In the genomic region with DNA sequence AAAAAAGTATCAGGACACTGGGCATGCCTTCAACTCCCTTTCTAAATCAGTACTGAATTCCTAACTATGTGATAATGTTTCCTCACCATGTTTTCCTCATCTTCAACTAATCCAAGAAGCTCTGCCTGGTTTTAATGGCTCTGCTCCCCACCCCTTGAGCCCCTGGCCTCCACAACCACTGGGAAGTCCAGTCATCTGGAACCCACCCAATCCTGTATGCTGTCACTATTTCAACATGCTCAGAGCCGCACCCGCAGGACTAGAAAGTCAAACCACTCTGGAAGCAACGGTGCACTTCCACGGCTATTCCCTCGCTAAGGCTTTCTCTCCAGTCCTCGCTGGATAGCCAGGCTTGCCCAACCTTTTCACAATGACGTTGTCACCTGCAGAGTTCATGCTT, we compare ENCODE assay signal across 15 mouse cellular contexts.
DNase-seq lines count a peak whose midpoint lies in the region; ATAC-seq and TF ChIP-seq lines count a peak whose summit lies in the region.
"Had no signal": no experiment of that assay in that cellular context is flagged by ENCODE, and none has a peak within 500 bp of the region (broad histone marks: within the 10 kb centered on the region; RNA-seq: fewer than 3 reads in every experiment).

No protein-coding gene starts in this region.

- no peak for ATAC-seq in frontal cortex, adult (ENCODE audit: low TSS enrichment)
- no peak for ATAC-seq in liver, embryonic 11.5 days (replicated peaks; ENCODE audit: low FRiP score)
- ATAC-seq: forebrain, embryonic 16.5 days; midbrain, embryonic 16.5 days had no signal

- no peak for DNase-seq in left cerebral cortex, adult 2 months (ENCODE audit: extremely low spot score in 1 of 2, low spot score in 2 of 2)
- no peak for DNase-seq in left cerebral cortex, adult 8-10 months (ENCODE audit: low spot score in 2 of 2)
- peak; percentile 69 for DNase-seq in adipocyte (ENCODE audit: low spot score)
- peak; percentile 65 for DNase-seq in gastrocnemius, postnatal 14 days
- peak; percentile 65 for DNase-seq in heart, postnatal 4 days
- no peak for DNase-seq in frontal cortex, postnatal 10 days (ENCODE audit: low spot score in 2 of 2)
- DNase-seq in liver, embryonic 11.5 days (ENCODE audit: low spot score) = no peak
- DNase-seq: cerebellum, postnatal 36 days; kidney, adult 2 months had no signal

- H3K27ac ChIP-seq in left cerebral cortex, adult 2 months = 0 out of 2 replicates have a peak overlapping the region, but pooled peaks have one; percentile 6
- no peak overlapping the region for H3K27ac ChIP-seq in liver, embryonic 11.5 days (ENCODE audit: low read depth, low read length)
- H3K27ac ChIP-seq: embryonic facial prominence, embryonic 15.5 days; hindbrain, embryonic 14.5 days; limb, embryonic 15.5 days had no signal

- peaks cover 55% of the 10 kb centered on the region for H3K4me1 ChIP-seq in liver, embryonic 11.5 days (replicated peaks; ENCODE audit: control insufficient read depth, insufficient read depth, low read length)

- intact Hi-C loops in left cerebral cortex, adult 2 months (cut with DNase I) = no loop called here
- intact Hi-C loops in gastrocnemius, postnatal 14 days (cut with DNase I; ENCODE audit: low total_unique reads) = no loop called here

- TF ChIP-seq CTCF in left cerebral cortex, adult 2 months (IDR thresholded peaks at IDR 0.05) = no peak

- no peak overlapping the region for H3K4me3 ChIP-seq in left cerebral cortex, adult 2 months
- no peak overlapping the region for H3K4me3 ChIP-seq in liver, embryonic 11.5 days (ENCODE audit: low read depth, low read length)
- H3K4me3 ChIP-seq: embryonic facial prominence, embryonic 15.5 days; limb, embryonic 15.5 days had no signal

- H3K27me3 ChIP-seq in liver, embryonic 11.5 days (replicated peaks; ENCODE audit: control insufficient read depth, insufficient read depth, low read length) = no peaks in the 10 kb centered on the region
- H3K27me3 ChIP-seq: embryonic facial prominence, embryonic 15.5 days; limb, embryonic 15.5 days had no signal

- H3K4me2 ChIP-seq in liver, embryonic 11.5 days = no peak overlapping the region
- H3K4me2 ChIP-seq: embryonic facial prominence, embryonic 15.5 days; hindbrain, embryonic 14.5 days; limb, embryonic 15.5 days had no signal

- H3K36me3 ChIP-seq in liver, embryonic 11.5 days (ENCODE audit: control insufficient read depth, insufficient read depth, low read length) = no peaks in the 10 kb centered on the region
- H3K36me3 ChIP-seq: embryonic facial prominence, embryonic 15.5 days; limb, embryonic 15.5 days had no signal

- no peaks in the 10 kb centered on the region for H3K9me3 ChIP-seq in liver, embryonic 11.5 days (ENCODE audit: control insufficient read depth, low read length)
- H3K9me3 ChIP-seq: embryonic facial prominence, embryonic 15.5 days; limb, embryonic 15.5 days had no signal

- H3K9ac ChIP-seq in liver, embryonic 11.5 days (ENCODE audit: low read depth, low read length) = no peak overlapping the region
- H3K9ac ChIP-seq: embryonic facial prominence, embryonic 15.5 days; hindbrain, embryonic 14.5 days; limb, embryonic 15.5 days had no signal

- 95% methylated on average over 7 of the region's 7 CpGs for WGBS in liver, embryonic 11.5 days

Comparison
In these comparisons a context has a peak if more than half of its experiments do, and no peak if none do; other contexts are left out.
1. DNase-seq: peak in adipocyte (single experiment), gastrocnemius, postnatal 14 days (single experiment) and heart, postnatal 4 days (single experiment); none in left cerebral cortex, adult 2 months (0 of 2), left cerebral cortex, adult 8-10 months (0 of 2), frontal cortex, postnatal 10 days (0 of 2) and liver, embryonic 11.5 days (single experiment).